Mouse (Mus musculus): ENCODE measurements at regions not wholly inside any gene's neighbourhood (a gene's known extent, or its start where the extent isn't known, plus 50 kb on each side); places are given as distances from the start of the nearest gene placed in this dataset.

DNA sequence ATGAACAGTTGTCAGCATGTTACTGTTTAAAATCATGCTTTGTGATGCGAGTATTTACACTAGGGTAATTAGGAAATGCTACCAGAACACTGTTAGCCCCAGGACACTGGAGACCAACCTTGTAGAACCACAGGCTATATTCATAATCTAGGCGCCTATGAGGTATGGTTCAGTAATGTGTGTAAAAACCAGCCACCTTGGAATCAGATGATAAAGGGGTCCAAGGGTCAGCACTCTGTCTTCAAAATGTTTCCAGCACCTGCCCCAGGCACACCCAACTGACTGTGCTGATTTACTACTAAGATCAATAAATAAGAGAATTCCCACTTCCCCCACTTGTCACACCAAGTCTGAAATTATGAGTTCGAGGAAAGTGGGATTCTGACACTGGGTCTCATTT is 100.8 kb upstream of the Mamld1 start:
- Histone ChIP-seq H3K36me3 (ENCODE audit: poor library complexity, severe bottlenecking) (no peaks in the 10 kb centered on the region), H3K27me3 (no peaks in the 10 kb centered on the region), H3K9me3 (replicated peaks) (no peaks in the 10 kb centered on the region), H3K4me3 (no peak overlapping the region), H3K4me2 (no peak overlapping the region), H3K9ac (no peak overlapping the region), H3K27ac (no peak overlapping the region), H3K4me1 (no peaks in the 10 kb centered on the region)
- ATAC-seq = no peak
- 86% methylated on average over 3 of the region's 3 CpGs for WGBS

DNA sequence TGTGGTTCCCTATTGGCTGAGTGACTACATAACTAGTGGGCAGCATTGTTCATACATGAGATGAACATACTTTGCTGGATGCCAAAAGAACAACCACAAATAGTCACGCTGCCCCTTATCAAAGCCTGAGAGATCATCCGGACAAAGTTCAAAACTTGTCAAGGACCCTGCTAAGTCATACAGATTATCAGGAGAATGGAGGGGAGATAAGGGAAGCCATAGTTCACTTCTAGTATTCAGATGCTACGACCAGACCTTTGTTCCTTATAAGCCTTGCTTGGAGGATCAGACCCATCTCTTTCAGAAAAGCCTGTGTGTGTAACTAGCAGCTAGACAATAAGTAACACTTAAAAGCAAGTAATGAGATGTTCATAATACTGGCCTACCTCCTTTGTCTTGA is 97.0 kb upstream of the Mamld1 start:
- no peaks in the 10 kb centered on the region for H3K36me3 ChIP-seq (ENCODE audit: poor library complexity, severe bottlenecking)
- H3K9ac ChIP-seq = no peak overlapping the region
- no peak overlapping the region for H3K4me3 ChIP-seq
- H3K4me2 ChIP-seq = no peak overlapping the region
- WGBS = 64% methylated on average over 3 of the region's 3 CpGs
- no peak for ATAC-seq
- no peak overlapping the region for H3K27ac ChIP-seq
- no peaks in the 10 kb centered on the region for H3K9me3 ChIP-seq (replicated peaks)
- no peaks in the 10 kb centered on the region for H3K27me3 ChIP-seq
- no peaks in the 10 kb centered on the region for H3K4me1 ChIP-seq

Data from forebrain, embryonic 13.5 days (tissue).